ENCODE assay signal across 16 mouse cellular contexts in genomic region chr19:21914658-21915057, GRCm38 (mm10).
DNase-seq lines count a peak whose midpoint lies in the region; ATAC-seq lines count a peak whose summit lies in the region.
"Had no signal": no experiment of that assay in that cellular context is flagged by ENCODE, and none has a peak within 500 bp of the region (broad histone marks: within the 10 kb centered on the region; RNA-seq: fewer than 3 reads in every experiment).

No protein-coding gene starts in this region.

- no peak overlapping the region for H3K9ac ChIP-seq in limb, embryonic 11.5 days (ENCODE audit: low read length)
- no peak overlapping the region for H3K9ac ChIP-seq in intestine, embryonic 15.5 days
- H3K9ac ChIP-seq: hindbrain, embryonic 13.5 days; midbrain, embryonic 12.5 days had no signal

- H3K4me3 ChIP-seq in heart, embryonic 10.5 days, result no peak overlapping the region
- H3K4me3 ChIP-seq in limb, embryonic 11.5 days (ENCODE audit: low read depth, low read length), result no peak overlapping the region
- H3K4me3 ChIP-seq in limb, embryonic 10.5 days, result no peak overlapping the region
- no peak overlapping the region for H3K4me3 ChIP-seq in macrophage (ENCODE audit: inconsistent target)
- no peak overlapping the region for H3K4me3 ChIP-seq in intestine, embryonic 15.5 days (replicated peaks)
- H3K4me3 ChIP-seq: hindbrain, embryonic 13.5 days; left cerebral cortex, adult 2 months; midbrain, embryonic 12.5 days had no signal

- H3K4me2 ChIP-seq in limb, embryonic 11.5 days (ENCODE audit: low read depth, severe bottlenecking), result no peak overlapping the region
- no peak overlapping the region for H3K4me2 ChIP-seq in intestine, embryonic 15.5 days (replicated peaks)
- H3K4me2 ChIP-seq: hindbrain, embryonic 13.5 days; midbrain, embryonic 12.5 days had no signal

- H3K79me2 ChIP-seq in macrophage (ENCODE audit: inconsistent target), result no peaks in the 10 kb centered on the region

- DNase-seq in heart, embryonic 10.5 days (ENCODE audit: low spot score), result no peak
- DNase-seq in heart, postnatal 4 days, result no peak
- DNase-seq in limb, embryonic 11.5 days (ENCODE audit: low spot score), result no peak
- DNase-seq in limb, embryonic 10.5 days (ENCODE audit: low spot score), result no peak
- DNase-seq in embryo, embryonic 11 days, result peak; percentile 31
- DNase-seq in urinary bladder, postnatal 14 days (ENCODE audit: low spot score), result no peak
- DNase-seq: B cell, adult 2 months; cerebellum, adult 9-10 months; kidney, postnatal 10 days; right cerebral cortex, postnatal 4 days; thymus, postnatal 4 days had no signal

- ATAC-seq in limb, embryonic 11.5 days (ENCODE audit: insufficient number of reproducible peaks, low FRiP score, low TSS enrichment, low read depth), result peak; percentile 67; the same call in 1 of the 2 replicates
- no peak for ATAC-seq in intestine, embryonic 15.5 days

- 65% methylated on average over 3 of the region's 3 CpGs for WGBS in heart, embryonic 10.5 days
- WGBS in limb, embryonic 11.5 days, result 21% methylated on average over 3 of the region's 3 CpGs
- WGBS in limb, embryonic 10.5 days, result 40% methylated on average over 3 of the region's 3 CpGs
- 95% methylated on average over 3 of the region's 3 CpGs for WGBS in macrophage (ENCODE audit: missing documents)
- WGBS in intestine, embryonic 15.5 days, result 68% methylated on average over 3 of the region's 3 CpGs

- peak overlapping the region; percentile 52 for H3K27ac ChIP-seq in heart, embryonic 10.5 days
- H3K27ac ChIP-seq in limb, embryonic 11.5 days (replicated peaks; ENCODE audit: low read depth, low read length), result no peak overlapping the region
- no peak overlapping the region for H3K27ac ChIP-seq in limb, embryonic 10.5 days
- H3K27ac ChIP-seq in macrophage, result peak overlapping the region; percentile 94
- H3K27ac ChIP-seq in intestine, embryonic 15.5 days, result no peak overlapping the region
- H3K27ac ChIP-seq: hindbrain, embryonic 13.5 days; left cerebral cortex, adult 2 months; midbrain, embryonic 12.5 days had no signal

- H3K9me3 ChIP-seq in heart, embryonic 10.5 days, result no peaks in the 10 kb centered on the region
- no peaks in the 10 kb centered on the region for H3K9me3 ChIP-seq in limb, embryonic 11.5 days (ENCODE audit: control insufficient read depth, low read length)
- H3K9me3 ChIP-seq in limb, embryonic 10.5 days (replicated peaks), result no peaks in the 10 kb centered on the region
- H3K9me3 ChIP-seq in intestine, embryonic 15.5 days, result no peaks in the 10 kb centered on the region
- H3K9me3 ChIP-seq: hindbrain, embryonic 13.5 days; midbrain, embryonic 12.5 days had no signal

- no peaks in the 10 kb centered on the region for H3K27me3 ChIP-seq in heart, embryonic 10.5 days (ENCODE audit: insufficient read depth, poor library complexity, severe bottlenecking)
- H3K27me3 ChIP-seq in limb, embryonic 11.5 days (ENCODE audit: control insufficient read depth, insufficient read depth, low read length), result no peaks in the 10 kb centered on the region
- no peaks in the 10 kb centered on the region for H3K27me3 ChIP-seq in limb, embryonic 10.5 days (ENCODE audit: low read depth, poor library complexity, severe bottlenecking)
- H3K27me3 ChIP-seq in intestine, embryonic 15.5 days (replicated peaks), result no peaks in the 10 kb centered on the region
- H3K27me3 ChIP-seq: hindbrain, embryonic 13.5 days; midbrain, embryonic 12.5 days had no signal

- no peaks in the 10 kb centered on the region for H3K4me1 ChIP-seq in heart, embryonic 10.5 days
- peaks cover 7% of the 10 kb centered on the region; the same call in 1 of the 2 replicates for H3K4me1 ChIP-seq in limb, embryonic 11.5 days (ENCODE audit: control insufficient read depth, insufficient read depth, low read length)
- peaks cover 12% of the 10 kb centered on the region for H3K4me1 ChIP-seq in limb, embryonic 10.5 days
- no peaks in the 10 kb centered on the region for H3K4me1 ChIP-seq in intestine, embryonic 15.5 days (replicated peaks)

- H3K36me3 ChIP-seq in heart, embryonic 10.5 days, result no peaks in the 10 kb centered on the region
- no peaks in the 10 kb centered on the region for H3K36me3 ChIP-seq in limb, embryonic 11.5 days (ENCODE audit: control insufficient read depth, insufficient read depth, low read length)
- H3K36me3 ChIP-seq in limb, embryonic 10.5 days, result no peaks in the 10 kb centered on the region
- H3K36me3 ChIP-seq in macrophage (ENCODE audit: inconsistent target), result no peaks in the 10 kb centered on the region
- H3K36me3 ChIP-seq in intestine, embryonic 15.5 days, result no peaks in the 10 kb centered on the region
- H3K36me3 ChIP-seq: hindbrain, embryonic 13.5 days; midbrain, embryonic 12.5 days had no signal

Comparison
In these comparisons a context has a peak if more than half of its experiments do, and no peak if none do; other contexts are left out.
1. H3K27ac ChIP-seq: peak in heart, embryonic 10.5 days (single experiment) and macrophage (single experiment); none in limb, embryonic 11.5 days (single experiment), limb, embryonic 10.5 days (single experiment) and intestine, embryonic 15.5 days (single experiment).